Mouse (Mus musculus) testis, adult 2 months (tissue): ENCODE data around the gene Khdrbs2.

Source experiments
- CTCF ChIP-seq: fragments of 200-500 bp; IDR thresholded peaks from 2 replicates; pipeline ENCODE4 v1.5.1; 2012; ENCODE audit warnings: low read depth, mild to moderate bottlenecking, inconsistent platforms, low read length, moderate library complexity; ENCODE audit not compliant: control insufficient read depth, insufficient read depth, insufficient replicate concordance
- POLR2A ChIP-seq: fragments of 200-500 bp; IDR thresholded peaks from 2 replicates; pipeline ENCODE4 v1.6.1; 2012; ENCODE audit warnings: low read depth, mild to moderate bottlenecking, inconsistent platforms, low read length, moderate library complexity; ENCODE audit not compliant: control insufficient read depth

- TF ChIP-seq CTCF, result no peak
- no peak for TF ChIP-seq POLR2A
Observed at GRCm38 (mm10) chr1:32309074-32309473, 136.6 kb downstream of the Khdrbs2 start.
